Mouse (Mus musculus): ENCODE results near the gene Limk2. TPM values are rescaled to one million over a fixed set of nuclear protein-coding genes. Genes with fewer than 3 reads are reported as not detected.

The Limk2 gene
- total RNA-seq, 1 experiment = 80.5 TPM

DNA sequence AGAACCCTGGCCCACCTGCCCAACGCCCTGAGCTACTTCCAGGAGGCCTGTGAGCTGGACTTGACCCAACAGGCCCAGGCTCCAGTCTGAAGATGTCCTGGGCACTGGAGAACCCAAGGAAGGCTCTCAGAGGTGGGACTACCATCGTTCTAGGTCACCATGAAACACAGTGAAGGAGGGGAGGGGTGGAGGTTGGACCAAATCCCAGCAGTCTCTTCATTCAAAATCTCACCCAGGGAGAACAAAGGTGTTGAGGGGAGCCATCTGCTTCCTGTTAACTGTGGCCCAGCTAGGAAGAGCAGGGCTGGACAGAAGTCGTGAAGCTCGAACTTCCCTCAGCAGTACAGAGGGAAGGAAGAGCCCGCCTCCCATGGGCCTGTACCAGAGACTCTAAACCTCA, 19.0 kb downstream of the Limk2 start:
- in situ Hi-C loops (cut with MboI; ENCODE audit: low sequenced_read_pairs in 2 of 2, unreplicated experiment in 2 of 2) = no loop called here
- no peak for TF ChIP-seq ZC3H11A (IDR thresholded peaks at IDR 0.05; ENCODE audit: borderline replicate concordance, low read depth, low read length)
- no peak for TF ChIP-seq HCFC1 (IDR thresholded peaks at IDR 0.05; ENCODE audit: borderline replicate concordance, insufficient read depth, low read length)
- TF ChIP-seq MAFK (IDR thresholded peaks at IDR 0.05; ENCODE audit: insufficient read depth, low read depth, low read length) = no peak
- no peak for TF ChIP-seq ZNF384 (IDR thresholded peaks at IDR 0.05; ENCODE audit: low read depth, low read length)
- TF ChIP-seq CHD2 (IDR thresholded peaks at IDR 0.05; ENCODE audit: low read depth, low read length) = no peak
- H3K9ac ChIP-seq (ENCODE audit: insufficient read depth, low read depth, low read length, poor library complexity, severe bottlenecking) = peak overlapping the region; percentile 8; the same call in 1 of the 2 replicates
- no peaks in the 10 kb centered on the region for H3K9me3 ChIP-seq (ENCODE audit: control insufficient read depth, insufficient read depth, low read depth, low read length)
- H3K27ac ChIP-seq (ENCODE audit: insufficient read depth, low read depth, low read length, poor library complexity, severe bottlenecking) = peak overlapping the region; percentile 40; the same call in 1 of the 2 replicates
- peaks cover 8% of the 10 kb centered on the region for H3K36me3 ChIP-seq (ENCODE audit: control insufficient read depth, insufficient read depth, low read length, poor library complexity, severe bottlenecking)
- peaks cover 2 to 13% of the 10 kb centered on the region in 2 experiments; a peak in 3 of 4 replicates for H3K4me1 ChIP-seq (ENCODE audit: control insufficient read depth in 2 of 2, insufficient read depth in 2 of 2, low read length in 2 of 2, poor library complexity in 1 of 2)
- H3K4me3 ChIP-seq (ENCODE audit: insufficient read depth in 1 of 2, low read depth in 1 of 2, low read length in 2 of 2, poor library complexity in 1 of 2, severe bottlenecking in 1 of 2) = no peak overlapping the region
- no peak for DNase-seq (ENCODE audit: low read depth, low spot score)

DNA sequence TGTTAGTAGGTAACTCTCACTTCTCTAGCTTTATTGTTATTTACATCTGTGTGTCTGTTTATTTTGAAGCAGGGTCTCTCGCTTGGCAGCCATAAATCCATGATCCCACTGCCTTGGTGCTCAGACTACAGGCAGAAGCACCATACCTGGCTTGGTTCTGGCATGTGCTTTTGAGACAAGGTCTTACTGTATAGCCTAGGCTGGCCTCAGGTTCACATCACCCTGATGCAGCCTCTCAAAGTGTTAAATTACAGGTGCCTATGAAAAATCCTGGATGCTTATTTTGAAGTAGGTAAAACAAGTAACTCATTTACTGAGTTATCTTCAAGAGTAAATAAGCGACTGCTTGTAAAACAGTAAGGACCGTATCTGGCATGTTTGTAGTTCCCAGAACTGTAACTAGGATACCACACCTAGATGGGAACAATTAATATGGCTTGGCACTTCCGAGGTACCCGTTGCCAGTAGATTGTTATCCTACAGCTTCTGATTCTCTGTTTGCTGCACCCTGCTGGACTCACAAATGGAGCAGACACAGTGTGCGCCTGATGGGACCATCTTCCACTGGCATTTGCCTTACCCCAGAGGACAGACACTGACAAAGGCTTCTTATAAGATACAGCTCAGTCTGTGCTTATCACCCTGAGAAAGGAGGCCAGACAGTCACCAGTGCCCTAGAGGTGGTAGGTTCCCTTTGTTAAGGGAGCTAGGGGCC, 21.4 kb downstream of the Limk2 start:
- H3K9ac ChIP-seq (ENCODE audit: insufficient read depth, low read depth, low read length, poor library complexity, severe bottlenecking) = no peak overlapping the region
- H3K36me3 ChIP-seq (ENCODE audit: control insufficient read depth, insufficient read depth, low read length, poor library complexity, severe bottlenecking) = peaks cover 10% of the 10 kb centered on the region
- DNase-seq (ENCODE audit: low read depth, low spot score) = no peak
- H3K9me3 ChIP-seq (ENCODE audit: control insufficient read depth, insufficient read depth, low read depth, low read length) = no peaks in the 10 kb centered on the region
- in situ Hi-C loops (cut with MboI; ENCODE audit: low sequenced_read_pairs in 2 of 2, unreplicated experiment in 2 of 2) = no loop called here
- H3K4me1 ChIP-seq (ENCODE audit: control insufficient read depth in 2 of 2, insufficient read depth in 2 of 2, low read length in 2 of 2, poor library complexity in 1 of 2) = peaks cover 2 to 8% of the 10 kb centered on the region in 2 experiments; a peak in 3 of 4 replicates
- no peak overlapping the region for H3K27ac ChIP-seq (ENCODE audit: insufficient read depth, low read depth, low read length, poor library complexity, severe bottlenecking)
- no peak for TF ChIP-seq HCFC1 (IDR thresholded peaks at IDR 0.05; ENCODE audit: borderline replicate concordance, insufficient read depth, low read length)
- no peak for TF ChIP-seq ZNF384 (IDR thresholded peaks at IDR 0.05; ENCODE audit: low read depth, low read length)
- TF ChIP-seq ZC3H11A (IDR thresholded peaks at IDR 0.05; ENCODE audit: borderline replicate concordance, low read depth, low read length) = no peak
- no peak for TF ChIP-seq CHD2 (IDR thresholded peaks at IDR 0.05; ENCODE audit: low read depth, low read length)
- TF ChIP-seq MAFK (IDR thresholded peaks at IDR 0.05; ENCODE audit: insufficient read depth, low read depth, low read length) = no peak
- H3K4me3 ChIP-seq (ENCODE audit: insufficient read depth in 1 of 2, low read depth in 1 of 2, low read length in 2 of 2, poor library complexity in 1 of 2, severe bottlenecking in 1 of 2) = no peak overlapping the region

- no peak overlapping the region for H3K27ac ChIP-seq (ENCODE audit: insufficient read depth, low read depth, low read length, poor library complexity, severe bottlenecking)
- H3K9me3 ChIP-seq (ENCODE audit: control insufficient read depth, insufficient read depth, low read depth, low read length) = no peaks in the 10 kb centered on the region
- H3K36me3 ChIP-seq (ENCODE audit: control insufficient read depth, insufficient read depth, low read length, poor library complexity, severe bottlenecking) = peaks cover 7% of the 10 kb centered on the region; the same call in 1 of the 2 replicates
- H3K4me3 ChIP-seq (ENCODE audit: insufficient read depth in 1 of 2, low read depth in 1 of 2, low read length in 2 of 2, poor library complexity in 1 of 2, severe bottlenecking in 1 of 2) = no peak overlapping the region
- H3K4me1 ChIP-seq (ENCODE audit: control insufficient read depth in 2 of 2, insufficient read depth in 2 of 2, low read length in 2 of 2, poor library complexity in 1 of 2) = peaks cover 2 to 6% of the 10 kb centered on the region in 2 experiments; a peak in 3 of 4 replicates
- TF ChIP-seq CHD2 (IDR thresholded peaks at IDR 0.05; ENCODE audit: low read depth, low read length) (no peak), MAFK (IDR thresholded peaks at IDR 0.05; ENCODE audit: insufficient read depth, low read depth, low read length) (no peak), ZC3H11A (IDR thresholded peaks at IDR 0.05; ENCODE audit: borderline replicate concordance, low read depth, low read length) (peak; percentile 84)
- no peak overlapping the region for H3K9ac ChIP-seq (ENCODE audit: insufficient read depth, low read depth, low read length, poor library complexity, severe bottlenecking)
- in situ Hi-C loops (cut with MboI; ENCODE audit: low sequenced_read_pairs in 2 of 2, unreplicated experiment in 2 of 2) = no loop called here
- DNase-seq (ENCODE audit: low read depth, low spot score) = peak; percentile 69
Measured at GRCm38 (mm10) chr11:3386941-3387368, 22.0 kb downstream of the Limk2 start.

GRCm38 (mm10) chr11:3382602-3383594, 26.1 kb downstream of the Limk2 start:
- in situ Hi-C loops (cut with MboI; ENCODE audit: low sequenced_read_pairs in 2 of 2, unreplicated experiment in 2 of 2) = no loop called here
- H3K9me3 ChIP-seq (ENCODE audit: control insufficient read depth, insufficient read depth, low read depth, low read length) = no peaks in the 10 kb centered on the region
- no peak overlapping the region for H3K27ac ChIP-seq (ENCODE audit: insufficient read depth, low read depth, low read length, poor library complexity, severe bottlenecking)
- TF ChIP-seq ZNF384 (IDR thresholded peaks at IDR 0.05; ENCODE audit: low read depth, low read length) (peak; percentile 58; the same call in 1 of the 2 replicates), CHD2 (IDR thresholded peaks at IDR 0.05; ENCODE audit: low read depth, low read length) (no peak)
- no peak overlapping the region for H3K4me3 ChIP-seq (ENCODE audit: insufficient read depth in 1 of 2, low read depth in 1 of 2, low read length in 2 of 2, poor library complexity in 1 of 2, severe bottlenecking in 1 of 2)
- H3K9ac ChIP-seq (ENCODE audit: insufficient read depth, low read depth, low read length, poor library complexity, severe bottlenecking) = no peak overlapping the region
- H3K36me3 ChIP-seq (ENCODE audit: control insufficient read depth, insufficient read depth, low read length, poor library complexity, severe bottlenecking) = peaks cover 7% of the 10 kb centered on the region; the same call in 1 of the 2 replicates
- peaks cover 3 to 5% of the 10 kb centered on the region in 2 experiments; a peak in 3 of 4 replicates for H3K4me1 ChIP-seq (ENCODE audit: control insufficient read depth in 2 of 2, insufficient read depth in 2 of 2, low read length in 2 of 2, poor library complexity in 1 of 2)
- DNase-seq (ENCODE audit: low read depth, low spot score) = no peak
